Mouse (Mus musculus): ENCODE results near the gene Arid1b.

Arid1b gene

GRCm38 (mm10) chr17:5166175-5166574, 172.0 kb downstream of the Arid1b start:
- DNase-seq = no peak

DNA sequence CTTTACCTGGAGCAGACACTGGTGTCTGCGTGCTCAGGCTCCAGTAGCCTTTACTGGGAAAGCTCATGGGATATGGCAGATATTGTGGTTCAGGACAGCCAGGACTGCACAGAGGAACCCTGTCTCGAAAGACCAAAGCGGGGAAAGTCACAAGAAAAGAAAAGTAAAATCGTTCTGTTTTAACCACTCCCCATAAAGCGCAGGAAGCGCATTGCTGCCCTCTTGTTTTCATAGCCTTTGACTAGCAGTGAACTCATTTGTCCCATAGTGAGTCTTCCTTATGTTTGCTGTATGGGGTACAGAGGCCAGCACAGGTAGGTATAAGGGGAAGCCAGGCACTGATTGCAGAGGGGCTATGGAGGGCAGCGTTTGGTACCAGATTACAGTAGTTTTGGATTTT, 173.9 kb downstream of the Arid1b start:
- DNase-seq = no peak

GRCm38 (mm10) chr17:5168640-5169039, 174.5 kb downstream of the Arid1b start:
- no peak for DNase-seq

GRCm38 (mm10) chr17:5170321-5170720, 176.2 kb downstream of the Arid1b start:
- DNase-seq = no peak

GRCm38 (mm10) chr17:5171467-5171866, 177.3 kb downstream of the Arid1b start:
- no peak for DNase-seq

DNA sequence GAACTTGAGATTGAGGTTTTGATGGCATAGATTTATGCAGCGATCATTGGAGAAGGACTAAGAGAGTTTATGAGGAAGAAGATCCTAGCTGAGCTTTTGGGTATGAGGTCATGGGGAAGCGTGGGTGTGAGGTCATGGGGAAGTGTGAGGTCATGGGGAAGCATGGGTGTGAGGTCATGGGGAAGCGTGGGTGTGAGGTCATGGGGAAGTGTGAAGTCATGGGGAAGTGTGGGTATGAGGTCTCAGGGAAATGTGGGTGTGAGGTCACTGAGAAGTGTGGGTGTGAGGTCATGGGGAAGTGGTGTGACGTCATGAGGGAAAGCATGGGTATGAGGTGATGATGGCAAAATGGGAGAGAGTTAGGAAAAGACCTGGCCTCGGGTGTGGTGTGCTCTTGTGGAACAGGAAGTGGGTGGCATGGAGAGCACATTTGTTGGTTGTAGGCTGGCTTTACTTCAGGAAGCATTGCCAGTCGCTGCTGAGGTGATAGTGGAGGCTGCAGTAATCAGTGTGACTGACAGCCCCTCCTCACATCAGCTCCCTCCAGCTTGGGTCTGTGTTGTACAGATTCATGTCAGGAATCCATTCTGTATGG, 180.4 kb downstream of the Arid1b start:
- no peak for DNase-seq

DNA sequence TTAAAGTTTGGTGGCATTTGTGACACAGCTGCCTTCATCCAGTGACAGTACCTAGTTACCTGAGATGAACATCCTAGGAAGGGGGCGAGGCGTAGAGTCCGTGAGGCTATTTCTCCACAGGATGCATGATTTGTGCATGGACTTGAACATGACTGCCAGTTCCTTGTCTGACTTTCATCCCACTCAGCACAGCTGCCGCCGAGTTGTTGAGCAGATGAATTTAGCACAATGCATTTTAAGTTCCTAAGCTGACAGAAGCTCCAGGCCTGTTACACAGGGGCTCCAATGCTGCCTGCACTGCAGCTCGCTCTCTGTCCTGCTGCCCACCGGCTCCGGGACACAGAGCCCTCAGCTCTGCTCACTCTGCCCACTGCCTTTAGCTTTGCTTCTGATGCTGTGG, 181.4 kb downstream of the Arid1b start:
- DNase-seq = no peak

DNA sequence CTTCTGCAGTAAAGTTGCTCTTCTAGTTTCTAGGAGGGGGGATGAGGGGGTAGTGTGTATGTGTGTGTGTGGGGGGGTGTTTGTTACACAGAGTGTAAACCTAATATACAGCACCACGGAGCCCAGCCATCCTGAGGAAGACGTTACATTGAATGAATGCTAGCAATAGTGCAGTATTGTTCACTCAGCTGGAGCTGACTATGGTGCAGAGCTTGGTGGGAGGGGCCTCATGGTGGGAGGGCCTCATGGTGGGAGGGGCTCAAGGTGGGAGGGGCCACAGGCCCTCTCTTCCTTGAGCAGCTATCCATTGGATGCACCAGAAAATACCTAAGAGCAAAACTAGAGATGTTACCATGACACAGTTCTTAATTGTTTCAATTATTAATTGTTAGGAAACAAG, 182.2 kb downstream of the Arid1b start:
- DNase-seq = no peak

DNA sequence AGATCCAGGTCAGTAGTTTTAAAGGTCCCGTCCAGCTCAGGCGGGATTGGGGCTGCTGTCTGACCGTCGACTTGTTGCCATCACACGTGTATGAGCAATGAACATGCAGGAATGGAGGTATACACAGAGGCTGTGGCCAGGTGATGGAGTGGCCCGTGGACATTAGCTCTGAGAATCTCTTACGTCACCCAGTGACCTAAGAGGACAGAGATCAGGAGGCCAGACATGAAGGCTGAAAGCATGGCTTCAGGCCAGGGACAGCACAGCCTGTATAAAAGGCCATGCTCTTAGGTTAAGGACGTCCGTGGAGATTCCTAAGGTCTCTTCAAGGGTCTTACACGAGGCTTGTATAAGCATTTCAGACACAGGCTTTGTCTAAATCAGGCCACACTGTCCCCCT, 184.4 kb downstream of the Arid1b start:
- DNase-seq = no peak

DNA sequence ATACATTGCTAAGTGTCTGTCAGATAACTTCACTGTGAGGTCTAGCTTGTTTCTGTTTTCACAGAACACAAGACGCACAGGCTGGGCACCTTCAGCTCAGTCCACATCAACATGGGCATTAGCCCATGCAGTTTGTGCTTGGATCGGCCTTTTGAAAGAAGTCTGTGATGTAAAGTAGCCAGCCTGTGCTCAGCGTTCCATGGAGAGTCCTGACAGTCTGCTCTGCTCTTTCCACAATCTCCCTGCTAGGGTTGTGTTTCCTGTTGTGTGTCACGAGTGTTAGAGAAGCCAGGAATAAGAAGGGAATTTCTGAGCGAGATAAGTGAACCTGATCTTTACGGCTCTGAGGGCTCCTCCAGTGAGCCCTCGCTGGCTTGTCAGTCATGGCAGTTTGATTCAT, 184.9 kb downstream of the Arid1b start:
- no peak for DNase-seq

GRCm38 (mm10) chr17:5179412-5179811, 185.3 kb downstream of the Arid1b start:
- DNase-seq = no peak

- no peak for DNase-seq
Observed at GRCm38 (mm10) chr17:5179925-5180525, 185.9 kb downstream of the Arid1b start.

GRCm38 (mm10) chr17:5180925-5181324, 186.8 kb downstream of the Arid1b start:
- no peak for DNase-seq

DNA sequence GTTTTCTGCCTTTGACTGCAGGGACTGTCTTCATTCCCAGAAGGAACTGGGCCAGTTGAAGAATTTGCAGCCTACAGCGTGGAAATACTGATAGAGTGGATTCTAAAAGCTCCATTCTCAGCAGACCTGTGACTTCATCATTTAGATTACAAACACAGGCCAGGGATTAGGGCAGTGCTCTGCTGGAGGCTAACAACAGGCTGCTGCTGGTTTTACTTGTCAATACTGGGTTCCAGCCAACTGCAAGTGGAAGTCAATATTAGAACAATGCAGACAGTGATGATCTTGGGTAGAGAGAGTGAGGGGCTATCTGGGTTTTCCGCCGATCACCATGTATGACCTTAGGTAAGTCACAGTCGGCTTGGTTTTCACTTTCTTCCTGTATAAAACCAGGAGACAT, 188.4 kb downstream of the Arid1b start:
- DNase-seq = no peak

- no peak for DNase-seq
Observed at GRCm38 (mm10) chr17:5185501-5185900, 191.4 kb downstream of the Arid1b start.

DNA sequence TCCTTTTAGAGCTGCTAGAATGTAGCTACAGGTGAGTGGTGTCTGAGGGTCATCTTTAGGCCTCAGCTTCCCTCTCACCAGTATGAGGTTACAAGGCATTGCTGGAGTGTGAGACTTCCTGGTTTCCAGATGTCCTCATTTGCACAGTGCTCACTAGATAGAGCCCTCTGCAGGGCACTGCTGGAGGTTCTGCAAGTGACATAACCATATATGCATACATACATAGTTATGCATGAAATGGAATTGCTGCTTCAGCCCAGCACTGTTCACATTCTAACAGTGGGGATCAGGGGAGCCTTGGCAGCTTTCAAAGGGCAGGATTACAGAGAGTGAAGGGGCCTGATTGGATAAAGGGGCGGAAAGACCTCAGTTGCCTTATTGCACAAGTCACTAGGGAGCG, 193.4 kb downstream of the Arid1b start:
- no peak for DNase-seq

DNA sequence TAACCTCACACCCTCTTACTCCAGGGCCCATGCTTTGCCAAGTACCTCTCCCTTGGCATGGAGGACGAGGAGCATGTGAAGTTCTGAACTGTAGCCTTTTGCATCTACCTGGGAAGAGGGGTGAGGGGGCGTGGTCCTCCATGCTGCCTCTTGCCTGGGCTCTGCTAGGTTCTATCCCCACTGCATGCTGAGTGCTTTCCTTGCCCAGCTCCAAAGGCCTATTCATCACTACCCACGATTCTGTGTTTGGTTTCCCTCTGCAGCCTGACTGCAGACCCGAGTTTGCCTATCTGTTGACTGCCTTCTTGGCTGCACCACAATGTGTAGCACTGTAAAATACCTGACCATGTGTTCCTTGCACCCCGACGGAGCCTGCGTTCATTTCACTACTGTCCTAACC, 194.3 kb downstream of the Arid1b start:
- no peak for DNase-seq

DNA sequence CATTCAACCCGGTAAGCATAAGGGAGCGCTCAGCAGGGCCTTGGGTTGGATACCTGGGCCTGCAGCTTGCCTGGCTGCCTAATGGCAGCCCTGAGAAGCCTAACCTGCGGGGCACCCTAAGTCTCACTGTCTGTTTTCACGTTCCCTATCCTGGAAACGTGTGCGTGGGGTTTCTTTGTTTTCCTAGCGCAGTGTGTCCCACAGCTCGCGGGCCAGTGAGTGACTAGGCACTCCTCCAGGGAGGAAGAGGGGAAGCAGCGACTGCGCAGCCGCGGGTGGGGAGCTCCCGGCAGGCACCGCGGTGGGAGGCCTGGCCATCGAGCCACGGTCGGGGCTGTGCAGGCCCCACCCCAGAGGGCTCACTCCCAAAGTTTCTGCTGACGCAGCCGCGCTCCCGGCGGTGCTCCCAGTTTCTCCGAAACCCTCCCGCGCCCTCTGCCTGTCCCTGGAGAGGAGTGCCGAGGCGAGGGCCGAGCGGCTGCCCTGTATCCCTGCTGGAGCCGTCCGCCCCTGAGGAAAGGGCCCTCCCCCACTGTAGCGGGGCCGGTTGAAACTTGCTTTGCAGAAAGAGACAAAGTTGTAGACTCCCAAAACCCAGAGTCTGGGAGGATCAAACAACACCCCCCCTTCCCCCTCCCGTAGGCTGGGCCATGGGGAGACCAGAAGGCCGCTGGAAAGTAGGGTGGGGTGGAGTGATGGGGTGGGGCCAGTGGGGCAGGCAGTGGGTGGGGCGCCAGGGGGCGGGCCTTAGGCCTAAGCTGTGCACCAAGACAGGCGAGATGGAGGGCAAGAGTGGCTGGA, 195.6 kb downstream of the Arid1b start:
- DNase-seq = peak; percentile 91

DNA sequence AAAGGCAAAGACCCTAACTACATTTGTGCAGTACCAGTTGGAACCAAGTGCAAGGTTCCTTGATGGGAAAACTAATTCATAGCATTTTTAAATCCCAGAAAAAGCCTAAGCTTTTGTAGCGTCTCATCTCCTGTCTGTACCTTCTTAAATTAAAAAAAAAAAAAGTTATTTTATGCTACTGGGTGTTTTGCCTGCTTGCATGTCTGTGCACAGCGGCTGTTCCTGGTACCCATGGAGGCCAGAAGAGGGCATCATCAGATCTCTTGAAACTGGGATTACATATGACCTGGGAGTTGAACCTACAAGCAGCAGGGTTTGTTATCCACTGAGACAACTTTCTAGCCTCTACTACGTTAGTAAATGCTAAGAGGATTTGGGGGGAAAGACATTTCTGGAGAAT, 196.2 kb downstream of the Arid1b start:
- DNase-seq = no peak

GRCm38 (mm10) chr17:5194157-5194916, 200.2 kb downstream of the Arid1b start:
- DNase-seq = no peak

- DNase-seq = no peak
Observed at GRCm38 (mm10) chr17:5195397-5195796, 201.3 kb downstream of the Arid1b start.

GRCm38 (mm10) chr17:5196005-5196404, 201.9 kb downstream of the Arid1b start:
- DNase-seq = no peak

- DNase-seq = no peak
Observed at GRCm38 (mm10) chr17:5196508-5196907, 202.4 kb downstream of the Arid1b start.

DNA sequence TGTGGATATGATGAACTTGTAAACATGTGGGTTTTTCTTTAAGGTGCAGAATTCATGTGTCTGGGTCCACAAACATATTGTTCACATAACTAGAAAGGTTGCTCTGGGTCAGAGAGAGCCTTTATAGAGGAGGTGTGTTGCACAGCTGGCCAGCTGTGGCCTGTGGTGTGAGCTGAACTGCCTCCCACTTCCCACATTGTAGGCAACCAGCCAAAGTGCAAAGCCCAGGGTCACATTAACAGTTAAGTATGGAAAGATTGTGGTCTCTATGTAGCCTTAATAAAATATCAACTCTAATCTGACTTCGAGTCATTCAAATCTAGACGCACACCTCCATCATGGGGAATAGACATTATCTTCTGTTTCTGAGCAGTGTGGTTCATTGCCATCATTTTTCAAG, 203.0 kb downstream of the Arid1b start:
- DNase-seq = no peak

Measured in right cerebral cortex, postnatal 25 days (tissue).